Mouse (Mus musculus) forebrain, embryonic 14.5 days (tissue): Measurements from ENCODE around the gene Dscaml1. TPM values are rescaled to one million over a fixed set of nuclear protein-coding genes. Genes with fewer than 3 reads are reported as not detected.

Source experiments
- ATAC-seq: fragments of 200-750 bp; cut with Nextera tagmentation; 2 replicates; pipeline ENCODE4 v1.8.0; 2017; ENCODE audit warnings: mild to moderate bottlenecking, moderate library complexity
- DNase-seq: peaks from one replicate; pipeline ENCODE4 v3.0.0-alpha.2; 2015; ENCODE audit warnings: low spot score
- H3K27ac ChIP-seq: fragments of 300-500 bp; sonication (generic); 2 replicates; pipeline ENCODE4 v1.5.1; 2014; ENCODE audit warnings: low read depth, mild to moderate bottlenecking, control low read depth, low read length, moderate library complexity
- H3K27me3 ChIP-seq: fragments of 300-500 bp; sonication (generic); replicated peaks from 2 replicates; pipeline ENCODE4 v1.6.1; 2014; ENCODE audit warnings: low read length, control low read depth, mixed read lengths; ENCODE audit not compliant: control insufficient read depth, insufficient read depth
- H3K36me3 ChIP-seq: fragments of 300-500 bp; sonication (generic); 2 replicates; pipeline ENCODE4 v1.6.1; 2014; ENCODE audit warnings: low read length, control low read depth; ENCODE audit not compliant: control insufficient read depth, insufficient read depth
- H3K4me1 ChIP-seq: fragments of 300-500 bp; sonication (generic); 2 replicates; pipeline ENCODE4 v1.6.1; 2014; ENCODE audit warnings: antibody characterized with exemption, low read length, control low read depth; ENCODE audit not compliant: control insufficient read depth, insufficient read depth
- H3K4me2 ChIP-seq: fragments of 300-500 bp; sonication (generic); 2 replicates; pipeline ENCODE4 v1.6.1; 2014; ENCODE audit warnings: mild to moderate bottlenecking, control low read depth, low read length
- H3K4me3 ChIP-seq: fragments of 300-500 bp; sonication (generic); 2 replicates; pipeline ENCODE4 v1.5.1; 2014; ENCODE audit warnings: low read depth, low read length, control low read depth
- H3K9ac ChIP-seq: fragments of 300-500 bp; sonication (generic); 2 replicates; pipeline ENCODE4 v1.6.1; 2014; ENCODE audit warnings: mild to moderate bottlenecking, low read length, control low read depth, moderate library complexity
- H3K9me3 ChIP-seq: fragments of 300-500 bp; sonication (generic); replicated peaks from 2 replicates; pipeline ENCODE4 v1.6.1; 2016; ENCODE audit warnings: low read length, control low read depth, mixed read lengths; ENCODE audit not compliant: control insufficient read depth
- WGBS: fragments of 180-500 bp; shearing (Covaris S2); extraction: QIAGEN DNeasy Blood & Tissue Kit; methylation state at CpG from one replicate; pipeline ENCODE4 v1.1.7; 2014; 5-methylcytosine and 5-hydroxymethylcytosine counted together
- polyA plus RNA-seq: library from polyadenylated mRNA; unstranded; fragments of >200 nt; fragmentation: Nextera tagmentation; extraction: Ambion mirVana; gene quantifications from 2 replicates; pipeline ENCODE4 v1.2.1, GENCODE M21; 2014

Dscaml1 gene
- polyA plus RNA-seq, 1 experiment from 2014 or later = 11.3 TPM

DNA sequence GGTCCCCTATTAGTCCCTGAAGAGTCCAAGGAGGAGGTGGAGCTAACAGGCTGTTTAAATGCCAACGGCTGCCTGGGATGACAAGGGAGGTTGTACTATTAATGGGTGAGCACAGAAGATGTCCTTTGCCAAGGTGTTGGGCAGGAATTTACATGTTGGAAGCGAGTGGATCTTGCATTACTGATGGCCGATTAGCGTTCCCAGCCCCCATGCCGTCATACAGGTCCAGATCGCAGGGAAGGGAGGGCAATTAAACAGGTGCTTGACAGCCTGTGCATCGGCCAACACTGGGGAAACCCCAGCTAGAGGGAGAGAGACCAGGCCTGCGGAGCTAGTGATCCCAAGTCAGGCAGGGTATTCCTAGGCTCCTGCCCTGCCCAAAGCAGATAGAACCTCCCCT lies 98.1 kb downstream of the Dscaml1 start:
- Histone ChIP-seq H3K4me1 (no peaks in the 10 kb centered on the region), H3K9me3 (no peaks in the 10 kb centered on the region), H3K27me3 (no peaks in the 10 kb centered on the region), H3K4me2 (no peak overlapping the region), H3K36me3 (no peaks in the 10 kb centered on the region), H3K27ac (no peak overlapping the region), H3K9ac (no peak overlapping the region), H3K4me3 (no peak overlapping the region)
- ATAC-seq = no peak
- WGBS = 74% methylated on average over 8 of the region's 8 CpGs
- DNase-seq = no peak

DNA sequence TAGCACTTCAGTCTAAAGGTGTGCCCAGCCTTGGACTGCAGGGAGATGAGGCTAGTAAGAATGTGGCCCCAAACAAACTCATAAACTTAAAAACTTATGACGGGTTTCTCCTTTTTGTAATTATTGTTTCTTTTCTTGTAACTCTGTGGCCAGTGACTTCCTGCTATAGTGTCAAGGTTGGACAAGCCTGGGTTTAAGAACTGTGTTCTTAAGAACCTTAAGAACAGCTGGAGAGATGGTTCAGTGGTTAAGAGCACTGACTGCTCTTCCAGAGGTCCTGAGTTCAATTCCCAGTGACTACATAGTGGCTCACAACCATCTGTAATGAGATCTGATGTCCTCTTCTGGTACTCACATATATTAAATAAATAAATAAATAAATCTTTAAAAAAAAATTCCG lies 106.8 kb downstream of the Dscaml1 start:
- DNase-seq (no peak), ATAC-seq (no peak)
- Histone ChIP-seq H3K36me3 (no peaks in the 10 kb centered on the region), H3K4me3 (no peak overlapping the region), H3K4me1 (peaks cover 6% of the 10 kb centered on the region), H3K9ac (no peak overlapping the region), H3K27ac (no peak overlapping the region), H3K27me3 (no peaks in the 10 kb centered on the region), H3K4me2 (no peak overlapping the region), H3K9me3 (no peaks in the 10 kb centered on the region)
- WGBS = 79% methylated on average over 2 of the region's 2 CpGs

DNA sequence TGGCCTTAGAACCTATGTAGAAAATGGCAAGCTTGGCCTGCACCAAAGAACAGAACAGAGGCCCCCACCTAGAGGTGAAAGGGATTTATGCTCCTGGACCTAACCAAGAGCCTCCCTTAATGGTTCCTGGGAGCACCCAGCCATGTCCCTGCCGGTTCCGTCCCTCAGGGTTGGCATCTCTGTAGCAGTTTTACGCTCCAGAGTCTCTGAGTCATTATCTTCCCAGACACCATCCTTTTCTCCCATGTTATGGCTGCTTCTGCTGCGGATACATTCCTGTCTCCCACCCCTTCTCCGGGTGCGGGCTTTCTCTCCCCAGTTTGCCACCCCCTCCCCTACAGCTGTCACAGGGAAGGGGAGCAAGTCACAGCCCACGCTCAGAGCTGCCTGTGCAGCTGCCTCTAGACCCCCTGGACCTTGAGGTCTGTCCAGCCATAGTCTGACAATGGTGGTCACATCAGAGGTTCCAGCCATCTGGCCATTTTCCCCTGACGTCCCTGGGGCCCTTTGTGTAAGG lies 108.1 kb downstream of the Dscaml1 start:
- DNase-seq (no peak), ATAC-seq (peak; percentile 47; the same call in 1 of the 2 replicates)
- Histone ChIP-seq H3K27me3 (no peaks in the 10 kb centered on the region), H3K36me3 (no peaks in the 10 kb centered on the region), H3K27ac (no peak overlapping the region; the same call in 1 of the 2 replicates), H3K4me2 (no peak overlapping the region), H3K4me3 (no peak overlapping the region), H3K9ac (no peak overlapping the region), H3K4me1 (peaks cover 6% of the 10 kb centered on the region), H3K9me3 (no peaks in the 10 kb centered on the region)
- 72% methylated on average over 8 of the region's 8 CpGs for WGBS

DNA sequence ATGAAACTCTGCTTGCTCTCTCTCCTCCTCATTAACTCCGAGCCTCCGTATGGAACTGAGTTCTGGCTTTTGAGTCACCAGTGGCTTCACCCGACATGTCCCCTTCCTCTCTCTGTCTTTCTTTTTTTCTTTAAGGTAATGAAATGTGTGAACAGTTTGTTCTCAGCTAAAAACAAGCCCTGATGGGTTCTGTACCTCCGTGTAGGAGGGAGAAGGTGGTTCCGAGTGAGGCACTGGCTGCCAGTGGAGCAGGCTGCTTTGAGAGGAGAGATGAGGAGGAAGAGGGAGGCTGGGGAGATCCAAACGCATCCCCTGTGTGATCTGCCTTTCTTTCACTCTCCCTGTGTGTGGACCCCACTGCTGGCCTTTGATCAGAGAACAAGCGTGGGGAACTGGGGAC lies 111.2 kb downstream of the Dscaml1 start:
- Histone ChIP-seq H3K27ac (no peak overlapping the region), H3K4me1 (no peaks in the 10 kb centered on the region)

DNA sequence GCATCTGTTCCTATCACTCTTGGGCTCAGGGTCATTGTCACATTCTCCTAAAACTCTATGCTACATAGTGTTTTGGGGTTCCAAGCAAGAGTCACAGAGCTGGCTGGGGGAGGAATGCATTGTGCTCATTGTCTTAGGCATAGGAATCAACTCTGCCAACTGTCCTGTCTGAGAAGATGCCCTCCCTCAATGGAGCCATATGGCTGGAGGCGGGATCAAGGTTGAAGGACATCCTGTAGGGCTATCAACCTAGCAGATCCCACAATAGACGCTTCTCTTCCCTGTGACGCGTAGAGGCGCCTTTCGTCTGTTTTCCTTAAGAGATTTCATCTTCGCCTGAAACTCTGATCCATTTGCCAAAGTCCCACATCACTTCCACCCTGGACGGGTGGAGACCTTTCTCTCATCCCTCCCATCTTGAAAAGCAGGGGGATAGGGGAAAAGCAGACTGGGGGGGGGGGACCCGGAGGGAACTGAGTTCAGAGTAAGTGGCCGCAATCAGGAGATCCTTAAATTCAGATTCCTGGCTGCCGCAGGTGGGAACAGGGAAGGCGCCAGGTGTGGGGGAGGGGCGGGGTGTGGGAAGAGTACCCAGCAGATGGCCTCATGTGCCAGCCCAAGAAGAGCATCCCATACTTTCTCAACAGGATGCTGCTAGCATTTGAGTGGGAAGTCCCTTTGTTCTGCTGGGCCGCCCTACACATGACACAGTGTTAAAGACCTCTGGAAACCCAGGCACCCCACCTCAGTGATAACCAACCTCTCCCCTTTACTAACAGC lies 113.0 kb downstream of the Dscaml1 start:
- H3K27ac ChIP-seq = no peak overlapping the region
- DNase-seq = no peak
- no peaks in the 10 kb centered on the region for H3K4me1 ChIP-seq
- no peaks in the 10 kb centered on the region for H3K9me3 ChIP-seq
- H3K27me3 ChIP-seq = no peaks in the 10 kb centered on the region
- WGBS = 88% methylated on average over 14 of the region's 14 CpGs
- H3K4me2 ChIP-seq = no peak overlapping the region
- ATAC-seq = no peak
- H3K4me3 ChIP-seq = no peak overlapping the region
- H3K9ac ChIP-seq = no peak overlapping the region
- H3K36me3 ChIP-seq = no peaks in the 10 kb centered on the region

More for the DNA sequence above, 111.2 kb downstream of the Dscaml1 start:
- no peaks in the 10 kb centered on the region for H3K9me3 ChIP-seq
- no peaks in the 10 kb centered on the region for H3K36me3 ChIP-seq
- 68% methylated on average over 7 of the region's 7 CpGs for WGBS
- ATAC-seq = no peak
- no peak overlapping the region for H3K4me3 ChIP-seq
- H3K9ac ChIP-seq = no peak overlapping the region
- no peak for DNase-seq
- H3K4me2 ChIP-seq = no peak overlapping the region
- no peaks in the 10 kb centered on the region for H3K27me3 ChIP-seq

DNA sequence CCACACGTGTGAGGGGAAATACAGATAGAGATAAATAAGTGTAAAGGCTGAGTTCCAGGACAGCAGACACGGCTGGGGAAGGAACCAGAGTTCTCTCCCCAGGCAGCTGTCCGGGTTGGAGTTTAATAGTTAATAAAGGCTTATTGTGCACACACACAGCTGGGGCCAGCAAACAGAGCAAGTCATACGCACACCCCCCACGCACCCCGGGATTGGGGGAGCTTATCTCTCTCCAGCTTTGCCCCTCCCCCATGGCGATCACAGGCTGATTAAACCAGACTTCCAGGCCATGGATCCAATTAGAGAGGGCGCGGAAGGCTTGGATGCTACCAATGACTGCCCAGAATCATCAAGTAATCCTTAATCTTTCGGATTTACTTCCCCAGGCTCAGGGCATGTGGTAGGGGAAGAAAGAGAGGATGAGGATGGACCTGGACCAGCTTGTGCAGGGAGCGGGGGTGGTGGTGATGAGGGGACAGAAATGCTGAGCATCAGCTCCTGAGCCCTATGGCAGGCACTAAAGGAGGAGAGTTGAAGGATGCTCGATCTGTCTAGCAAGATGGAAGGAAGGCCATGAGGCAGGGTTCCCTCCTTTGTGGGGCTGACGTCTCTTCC lies 119.7 kb downstream of the Dscaml1 start:
- Histone ChIP-seq H3K4me2 (no peak overlapping the region), H3K4me3 (no peak overlapping the region), H3K9me3 (no peaks in the 10 kb centered on the region), H3K9ac (no peak overlapping the region), H3K36me3 (no peaks in the 10 kb centered on the region), H3K4me1 (peaks cover 24% of the 10 kb centered on the region), H3K27ac (peak overlapping the region; percentile 34; the same call in 1 of the 2 replicates), H3K27me3 (no peaks in the 10 kb centered on the region)
- DNase-seq = peak; percentile 62
- 32% methylated on average over 13 of the region's 13 CpGs for WGBS
- ATAC-seq = peak; percentile 19; the same call in 1 of the 2 replicates

DNA sequence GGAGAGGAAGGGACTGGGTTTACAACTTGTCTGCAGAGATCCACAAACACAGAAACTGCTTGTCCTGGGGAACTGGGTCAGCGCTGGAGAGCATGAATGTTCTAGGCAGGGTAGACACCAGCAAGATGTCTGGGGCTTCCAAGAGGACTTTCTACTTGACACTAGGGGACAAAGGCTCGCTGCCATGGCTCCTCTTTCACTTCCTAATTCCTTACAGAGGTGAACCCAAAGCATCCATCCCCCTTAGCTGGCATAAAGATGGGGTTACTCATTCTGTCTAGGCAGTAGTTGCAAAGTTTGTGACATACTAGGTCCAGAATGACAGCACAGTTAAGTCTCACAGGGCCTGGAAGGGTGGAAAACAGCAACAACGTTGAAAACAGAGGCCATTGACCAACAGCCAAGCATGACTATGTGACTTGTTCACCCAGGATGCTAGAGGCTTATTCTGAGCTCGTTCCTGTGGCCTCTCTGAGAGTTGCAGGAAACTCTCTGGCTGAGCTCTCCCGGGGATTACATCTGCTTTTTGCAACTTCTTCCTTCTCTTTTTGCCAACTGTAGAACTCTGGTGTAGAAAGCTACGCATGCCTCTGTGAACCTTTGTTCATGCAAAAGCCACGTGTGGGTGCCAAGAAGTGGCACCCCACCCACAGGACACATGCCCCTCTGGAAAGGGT lies 120.6 kb downstream of the Dscaml1 start:
- Histone ChIP-seq H3K9ac (no peak overlapping the region), H3K27ac (no peak overlapping the region), H3K27me3 (no peaks in the 10 kb centered on the region), H3K4me2 (no peak overlapping the region), H3K4me3 (no peak overlapping the region), H3K9me3 (no peaks in the 10 kb centered on the region), H3K36me3 (no peaks in the 10 kb centered on the region), H3K4me1 (peaks cover 24% of the 10 kb centered on the region)
- ATAC-seq (no peak), DNase-seq (no peak)
- WGBS = 83% methylated on average over 7 of the region's 7 CpGs

DNA sequence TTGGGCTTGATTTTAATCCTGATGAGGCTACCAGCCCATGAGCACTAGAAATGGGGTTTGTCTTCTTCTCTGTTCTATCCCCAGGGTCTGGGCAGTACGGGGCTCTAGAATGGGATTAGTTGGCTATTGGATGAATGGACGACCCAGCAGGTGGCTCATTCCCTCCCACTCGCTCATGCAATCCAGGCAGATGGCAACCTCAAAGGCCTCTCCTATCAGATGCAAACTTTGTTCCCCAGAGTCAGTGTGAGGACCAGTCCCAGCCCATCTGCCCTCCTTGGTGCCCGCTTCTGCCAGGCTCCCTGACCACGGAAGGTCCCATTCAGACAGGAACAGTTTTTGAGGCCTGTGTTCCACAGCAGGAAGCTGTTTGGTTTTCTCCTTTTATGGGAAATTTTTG lies 123.4 kb downstream of the Dscaml1 start:
- no peak overlapping the region for H3K4me2 ChIP-seq
- peak; percentile 46 for DNase-seq
- ATAC-seq = peak; percentile 32
- H3K27me3 ChIP-seq = no peaks in the 10 kb centered on the region
- H3K9me3 ChIP-seq = no peaks in the 10 kb centered on the region
- H3K4me1 ChIP-seq = peaks cover 26% of the 10 kb centered on the region
- H3K4me3 ChIP-seq = no peak overlapping the region
- peak overlapping the region; percentile 88 for H3K27ac ChIP-seq
- 20% methylated on average over 5 of the region's 5 CpGs for WGBS
- H3K9ac ChIP-seq = no peak overlapping the region
- no peaks in the 10 kb centered on the region for H3K36me3 ChIP-seq
